Mouse (Mus musculus): ENCODE measurements around the gene Setx.

Setx gene

DNA sequence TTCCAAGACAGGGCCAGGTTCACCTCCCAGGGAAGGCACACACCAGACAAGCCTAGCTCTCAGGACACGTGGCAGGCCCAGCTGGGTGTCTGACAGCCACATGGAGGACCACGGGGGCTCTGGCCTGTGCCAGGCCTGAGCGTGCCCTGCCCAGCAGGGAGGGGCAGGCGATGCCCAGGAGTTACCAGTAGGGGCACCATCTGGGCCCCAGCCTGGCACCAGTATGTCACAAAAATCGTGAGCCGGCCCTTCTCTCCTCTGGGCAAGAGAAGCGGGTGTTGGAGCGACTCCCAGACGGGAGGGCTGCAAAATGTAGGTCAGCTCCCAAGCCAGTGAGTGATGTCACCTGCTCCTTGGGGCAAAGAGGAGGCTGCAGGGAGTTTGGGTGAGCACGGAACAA is 93.9 kb downstream of the Setx start:
- DNase-seq (ENCODE audit: low spot score), result peak; percentile 44

DNA sequence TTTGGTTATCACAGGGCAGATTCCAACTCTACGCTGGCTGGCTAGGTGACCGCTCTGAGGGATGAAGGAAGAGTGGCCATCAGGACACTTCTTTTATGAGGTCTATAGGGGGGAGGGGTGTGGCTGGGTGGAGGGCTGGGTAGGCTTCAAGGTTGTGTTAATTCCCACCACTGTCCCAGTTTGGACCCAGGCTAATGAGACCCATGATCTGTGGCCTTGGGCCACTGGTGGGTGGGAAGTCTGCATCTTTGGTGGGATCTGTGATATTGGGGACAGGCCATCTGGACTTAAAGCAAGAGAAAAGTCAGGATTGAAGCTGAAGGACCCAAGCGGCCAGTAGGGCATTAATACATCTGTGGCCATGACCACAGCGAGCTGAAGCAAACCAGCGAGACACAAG is 94.8 kb downstream of the Setx start:
- no peak for DNase-seq (ENCODE audit: low spot score)

- peak; percentile 70 for DNase-seq (ENCODE audit: low spot score)
Observed at GRCm38 (mm10) chr2:29222302-29222701, 98.3 kb downstream of the Setx start.

- no peak for DNase-seq (ENCODE audit: low spot score)
Observed at GRCm38 (mm10) chr2:29223591-29224262, 99.7 kb downstream of the Setx start.

GRCm38 (mm10) chr2:29226671-29227070 is 102.7 kb downstream of the Setx start:
- DNase-seq (ENCODE audit: low spot score), result no peak

DNA sequence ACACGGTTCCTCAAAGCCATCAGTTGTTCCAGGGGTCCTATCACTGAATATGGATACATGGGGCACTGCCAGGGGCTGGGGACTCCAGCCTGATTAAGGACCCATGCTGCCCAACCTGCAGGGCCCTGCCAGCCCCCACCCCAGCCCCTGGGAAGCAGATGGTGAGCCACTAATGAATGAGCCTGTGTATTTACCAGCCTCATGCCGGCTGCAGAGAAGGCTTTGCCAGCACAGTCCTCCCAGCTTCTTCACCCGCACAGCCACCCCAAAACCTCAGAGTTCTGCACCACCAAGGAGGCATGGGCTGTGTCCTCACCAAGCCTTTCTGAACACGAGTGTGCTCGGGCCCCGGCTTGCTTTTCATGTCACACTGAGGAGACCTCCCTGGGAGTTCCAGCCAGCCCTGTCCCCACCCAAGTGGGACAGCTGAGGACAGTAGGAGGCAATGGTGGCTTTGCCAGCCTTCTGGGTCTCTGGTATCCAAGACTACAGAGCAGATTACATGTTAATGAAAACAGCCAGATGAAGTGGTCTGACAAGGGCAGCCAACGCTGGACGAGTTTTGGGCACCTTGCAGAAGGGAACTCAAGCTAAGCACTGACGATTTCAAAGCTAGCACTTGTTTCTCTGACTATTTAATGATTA is 106.3 kb downstream of the Setx start:
- DNase-seq (ENCODE audit: low spot score), result no peak

All from retina, embryonic 14.5 days (tissue).